Mouse (Mus musculus): Measurements from ENCODE around the gene Tmem151b. TPM values are rescaled to one million over a fixed set of nuclear protein-coding genes. Genes with fewer than 3 reads are reported as not detected.

The Tmem151b gene
- polyA plus RNA-seq, 1 experiment from 2014 or later, result 0.07 TPM

DNA sequence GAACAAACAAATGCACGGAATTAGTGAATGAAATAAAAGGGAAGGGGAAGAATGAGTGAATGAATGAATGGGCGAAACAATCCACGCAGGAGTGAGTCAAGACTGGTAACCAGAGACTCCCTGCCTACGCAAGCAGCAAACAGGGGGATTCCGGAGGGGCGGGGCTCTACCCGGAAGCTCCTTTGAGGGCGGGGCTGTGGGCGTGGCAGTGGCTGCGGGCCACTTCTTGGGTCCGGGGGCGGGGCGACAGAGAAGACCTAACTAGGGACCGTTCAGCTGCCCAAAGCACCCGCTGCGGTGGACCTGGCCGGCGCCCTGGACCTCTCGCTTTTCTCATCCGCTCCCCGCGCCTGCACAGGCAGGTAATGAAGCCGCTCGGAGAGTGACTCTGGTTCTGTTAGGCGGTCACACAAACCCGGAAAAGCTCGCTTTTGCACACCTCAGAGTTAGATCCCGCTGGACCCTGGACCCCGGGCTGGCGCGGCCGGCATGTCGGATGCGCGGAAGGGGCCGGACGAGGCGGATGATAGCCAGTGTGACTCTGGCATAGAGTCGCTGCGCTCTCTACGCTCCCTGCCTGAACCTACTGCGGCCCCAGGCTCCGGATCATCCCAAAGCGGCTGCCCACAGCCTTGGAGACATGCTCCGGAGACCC is 6.1 kb upstream of the Tmem151b start, which contains the start of gene Nfkbie:
Gene Nfkbie (plus strand): TSS at position 252 of the 655 bp plus-strand sequence.
- Histone ChIP-seq H3K4me1 (ENCODE audit: insufficient read depth, low read depth, low read length) (peaks cover 9% of the 10 kb centered on the region), H3K27ac (ENCODE audit: low read length) (no peak within 1 kb of the TSS), H3K4me2 (replicated peaks; ENCODE audit: low read depth, low read length) (peak within 1 kb of the TSS; percentile 96), H3K9me3 (ENCODE audit: low read length) (no peaks in the 10 kb centered on the region), H3K9ac (replicated peaks; ENCODE audit: low read depth) (peak within 1 kb of the TSS; percentile 50), H3K27me3 (replicated peaks; ENCODE audit: insufficient read depth, low read length) (0 out of 2 replicates have a peak, but pooled peaks cover 8% of the 10 kb centered on the region), H3K4me3 (ENCODE audit: low read depth, low read length) (peak within 1 kb of the TSS; percentile 51), H3K36me3 (ENCODE audit: insufficient read depth, low read length) (no peaks in the 10 kb centered on the region)
- ATAC-seq, result peak; percentile 90
- 2% methylated on average over 43 of the region's 45 CpGs for WGBS
- TF ChIP-seq EP300 (IDR thresholded peaks at IDR 0.05), result no peak
- no peak for TF ChIP-seq CTCF (IDR thresholded peaks at IDR 0.05)
- DNase-seq (ENCODE audit: low spot score), result peak; percentile 96

DNA sequence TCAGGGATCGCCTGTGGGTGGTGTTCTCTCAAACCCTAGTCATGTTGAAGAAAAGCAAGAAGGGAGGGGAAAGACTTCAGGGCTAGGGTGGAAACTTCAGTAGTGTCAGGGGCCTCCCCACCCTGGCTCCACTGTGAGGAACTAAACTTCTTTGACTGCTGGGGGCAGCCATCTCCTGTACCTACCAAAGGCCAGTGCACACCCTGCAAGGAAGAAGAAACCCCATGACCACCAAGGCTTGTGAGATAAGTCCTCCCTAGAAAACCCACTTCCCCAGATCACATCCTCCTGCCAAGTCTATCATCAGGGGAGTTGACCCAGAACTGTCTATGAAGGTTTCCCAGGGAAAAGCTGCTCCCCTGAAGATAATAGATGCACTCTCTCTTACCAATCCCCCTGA is 4.9 kb upstream of the Tmem151b start:
- Histone ChIP-seq H3K4me2 (replicated peaks; ENCODE audit: low read depth, low read length) (no peak overlapping the region), H3K27me3 (replicated peaks; ENCODE audit: insufficient read depth, low read length) (peaks cover 9% of the 10 kb centered on the region; the same call in 1 of the 2 replicates), H3K9ac (replicated peaks; ENCODE audit: low read depth) (no peak overlapping the region), H3K4me3 (ENCODE audit: low read depth, low read length) (no peak overlapping the region), H3K36me3 (ENCODE audit: insufficient read depth, low read length) (no peaks in the 10 kb centered on the region), H3K27ac (ENCODE audit: low read length) (no peak overlapping the region), H3K4me1 (ENCODE audit: insufficient read depth, low read depth, low read length) (peaks cover 9% of the 10 kb centered on the region), H3K9me3 (ENCODE audit: low read length) (no peaks in the 10 kb centered on the region)
- TF ChIP-seq EP300 (IDR thresholded peaks at IDR 0.05), result no peak
- no peak for TF ChIP-seq CTCF (IDR thresholded peaks at IDR 0.05)
- WGBS, result 35% methylated on average over 1 of the region's 1 CpGs
- ATAC-seq (no peak), DNase-seq (ENCODE audit: low spot score) (no peak)

DNA sequence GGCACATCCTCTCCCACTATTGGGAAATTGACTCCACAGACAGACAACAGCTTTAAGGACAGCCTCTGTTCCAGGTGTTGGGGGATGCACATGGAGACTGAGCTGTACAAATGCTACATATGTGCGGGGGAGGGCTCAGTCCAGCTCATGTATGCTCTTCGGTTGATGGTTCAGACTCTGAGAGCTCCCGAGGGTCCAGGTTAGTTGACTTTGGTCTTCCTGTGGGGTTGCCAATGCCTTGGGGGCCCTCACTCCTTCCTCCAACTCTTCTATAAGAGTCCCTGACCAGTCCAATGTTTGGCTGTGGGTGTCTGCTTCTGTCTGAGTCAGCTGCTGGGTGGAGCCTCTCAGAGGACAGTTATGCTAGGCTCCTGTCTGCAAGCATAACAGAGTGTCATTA is 3.6 kb upstream of the Tmem151b start:
- peaks cover 9% of the 10 kb centered on the region for H3K4me1 ChIP-seq (ENCODE audit: insufficient read depth, low read depth, low read length)
- no peaks in the 10 kb centered on the region for H3K36me3 ChIP-seq (ENCODE audit: insufficient read depth, low read length)
- TF ChIP-seq EP300 (IDR thresholded peaks at IDR 0.05), result no peak
- TF ChIP-seq CTCF (IDR thresholded peaks at IDR 0.05), result no peak
- no peak overlapping the region for H3K9ac ChIP-seq (replicated peaks; ENCODE audit: low read depth)
- ATAC-seq, result no peak
- whole genome bisulfite sequencing, result 79% methylated on average over 3 of the region's 3 CpGs
- H3K9me3 ChIP-seq (ENCODE audit: low read length), result no peaks in the 10 kb centered on the region
- H3K27ac ChIP-seq (ENCODE audit: low read length), result no peak overlapping the region
- peaks cover 18% of the 10 kb centered on the region for H3K27me3 ChIP-seq (replicated peaks; ENCODE audit: insufficient read depth, low read length)
- no peak for DNase-seq (ENCODE audit: low spot score)
- no peak overlapping the region for H3K4me2 ChIP-seq (replicated peaks; ENCODE audit: low read depth, low read length)
- H3K4me3 ChIP-seq (ENCODE audit: low read depth, low read length), result no peak overlapping the region

DNA sequence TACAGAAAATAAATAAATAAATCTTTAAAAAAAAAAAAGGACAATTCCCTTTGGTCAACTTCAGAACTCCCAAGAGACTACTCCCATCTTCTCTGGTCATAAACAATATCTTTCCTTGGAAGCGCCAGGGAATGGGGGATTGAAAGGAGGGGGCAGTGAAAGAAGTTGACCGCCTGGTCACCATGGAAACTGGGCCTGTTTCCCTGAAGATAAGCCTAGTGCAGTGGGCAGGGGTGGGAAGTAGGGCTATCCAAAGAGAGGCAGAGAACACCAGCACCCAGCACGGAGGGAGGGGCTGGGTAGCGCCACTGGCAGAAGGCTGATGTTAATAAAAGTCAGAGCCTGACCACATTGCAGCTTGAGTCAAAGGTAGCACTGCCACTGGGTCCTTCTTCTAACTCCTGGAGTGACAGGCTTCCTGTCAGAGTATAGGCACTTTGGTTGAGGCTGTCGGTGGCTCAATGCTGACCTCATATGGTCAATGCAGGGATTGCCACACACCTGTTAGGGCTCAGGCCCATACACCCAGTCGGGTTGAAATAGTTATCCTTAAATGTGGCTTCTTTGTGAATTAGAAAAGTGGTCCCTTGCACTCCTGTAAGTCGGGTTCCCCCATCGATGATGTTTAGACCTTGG is 2.5 kb upstream of the Tmem151b start:
- TF ChIP-seq EP300 (IDR thresholded peaks at IDR 0.05), result no peak
- TF ChIP-seq CTCF (IDR thresholded peaks at IDR 0.05), result peak; percentile 93
- Histone ChIP-seq H3K27me3 (replicated peaks; ENCODE audit: insufficient read depth, low read length) (peaks cover 27% of the 10 kb centered on the region), H3K4me2 (replicated peaks; ENCODE audit: low read depth, low read length) (no peak overlapping the region), H3K4me3 (ENCODE audit: low read depth, low read length) (no peak overlapping the region), H3K9ac (replicated peaks; ENCODE audit: low read depth) (no peak overlapping the region), H3K36me3 (ENCODE audit: insufficient read depth, low read length) (no peaks in the 10 kb centered on the region), H3K27ac (ENCODE audit: low read length) (no peak overlapping the region), H3K4me1 (ENCODE audit: insufficient read depth, low read depth, low read length) (peaks cover 9% of the 10 kb centered on the region), H3K9me3 (ENCODE audit: low read length) (no peaks in the 10 kb centered on the region)
- WGBS, result 2% methylated on average over 8 of the region's 8 CpGs
- DNase-seq (ENCODE audit: low spot score) (peak; percentile 82), ATAC-seq (peak; percentile 53)

DNA sequence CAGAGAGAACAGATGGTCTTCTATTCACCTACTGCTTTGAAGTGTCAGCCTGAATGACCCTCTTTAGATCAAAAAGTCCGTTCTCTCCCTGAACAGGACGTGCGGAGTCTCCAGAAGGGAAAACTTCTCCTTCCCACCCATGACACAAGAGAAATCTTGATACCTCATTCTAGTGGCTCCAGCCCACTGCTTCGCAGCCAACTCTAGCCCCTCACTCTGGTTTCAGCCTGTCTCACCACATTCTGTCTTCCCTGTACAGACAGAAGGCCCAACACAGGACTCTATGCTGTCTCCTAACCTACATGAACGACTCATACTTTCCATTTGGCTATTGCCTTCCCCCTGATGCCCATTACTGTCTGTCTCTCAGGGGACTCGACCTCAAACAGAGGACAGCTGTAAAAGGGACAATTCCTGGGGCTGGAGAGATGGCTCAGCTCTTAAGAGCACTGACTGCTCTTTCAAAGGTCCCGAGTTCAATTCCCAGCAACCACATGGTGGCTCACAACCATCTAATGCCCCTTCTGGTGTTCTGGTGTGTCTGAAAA is 1.8 kb upstream of the Tmem151b start:
- no peaks in the 10 kb centered on the region for H3K36me3 ChIP-seq (ENCODE audit: insufficient read depth, low read length)
- peaks cover 6% of the 10 kb centered on the region for H3K4me1 ChIP-seq (ENCODE audit: insufficient read depth, low read depth, low read length)
- no peak overlapping the region for H3K4me2 ChIP-seq (replicated peaks; ENCODE audit: low read depth, low read length)
- TF ChIP-seq EP300 (IDR thresholded peaks at IDR 0.05), result no peak
- TF ChIP-seq CTCF (IDR thresholded peaks at IDR 0.05), result no peak
- ATAC-seq (no peak), DNase-seq (ENCODE audit: low spot score) (no peak)
- no peak overlapping the region for H3K4me3 ChIP-seq (ENCODE audit: low read depth, low read length)
- H3K9me3 ChIP-seq (ENCODE audit: low read length), result no peaks in the 10 kb centered on the region
- peaks cover 33% of the 10 kb centered on the region for H3K27me3 ChIP-seq (replicated peaks; ENCODE audit: insufficient read depth, low read length)
- 44% methylated on average over 7 of the region's 7 CpGs for WGBS
- no peak overlapping the region for H3K27ac ChIP-seq (ENCODE audit: low read length)
- no peak overlapping the region for H3K9ac ChIP-seq (replicated peaks; ENCODE audit: low read depth)

- ATAC-seq (no peak), DNase-seq (ENCODE audit: low spot score) (no peak)
- Histone ChIP-seq H3K36me3 (ENCODE audit: insufficient read depth, low read length) (no peaks in the 10 kb centered on the region), H3K9ac (replicated peaks; ENCODE audit: low read depth) (no peak overlapping the region), H3K4me3 (ENCODE audit: low read depth, low read length) (no peak overlapping the region), H3K4me2 (replicated peaks; ENCODE audit: low read depth, low read length) (no peak overlapping the region), H3K27me3 (replicated peaks; ENCODE audit: insufficient read depth, low read length) (peaks cover 42% of the 10 kb centered on the region), H3K9me3 (ENCODE audit: low read length) (no peaks in the 10 kb centered on the region), H3K27ac (ENCODE audit: low read length) (no peak overlapping the region), H3K4me1 (ENCODE audit: insufficient read depth, low read depth, low read length) (0 out of 2 replicates have a peak, but pooled peaks cover 5% of the 10 kb centered on the region)
- TF ChIP-seq CTCF (IDR thresholded peaks at IDR 0.05), result no peak
- TF ChIP-seq EP300 (IDR thresholded peaks at IDR 0.05), result no peak
- 17% methylated on average over 5 of the region's 5 CpGs for WGBS
Observed at GRCm38 (mm10) chr17:45550253-45550652, 776 bp upstream of the Tmem151b start.
